Mouse (Mus musculus): Measurements from ENCODE around the gene Eps8l2.

DNA sequence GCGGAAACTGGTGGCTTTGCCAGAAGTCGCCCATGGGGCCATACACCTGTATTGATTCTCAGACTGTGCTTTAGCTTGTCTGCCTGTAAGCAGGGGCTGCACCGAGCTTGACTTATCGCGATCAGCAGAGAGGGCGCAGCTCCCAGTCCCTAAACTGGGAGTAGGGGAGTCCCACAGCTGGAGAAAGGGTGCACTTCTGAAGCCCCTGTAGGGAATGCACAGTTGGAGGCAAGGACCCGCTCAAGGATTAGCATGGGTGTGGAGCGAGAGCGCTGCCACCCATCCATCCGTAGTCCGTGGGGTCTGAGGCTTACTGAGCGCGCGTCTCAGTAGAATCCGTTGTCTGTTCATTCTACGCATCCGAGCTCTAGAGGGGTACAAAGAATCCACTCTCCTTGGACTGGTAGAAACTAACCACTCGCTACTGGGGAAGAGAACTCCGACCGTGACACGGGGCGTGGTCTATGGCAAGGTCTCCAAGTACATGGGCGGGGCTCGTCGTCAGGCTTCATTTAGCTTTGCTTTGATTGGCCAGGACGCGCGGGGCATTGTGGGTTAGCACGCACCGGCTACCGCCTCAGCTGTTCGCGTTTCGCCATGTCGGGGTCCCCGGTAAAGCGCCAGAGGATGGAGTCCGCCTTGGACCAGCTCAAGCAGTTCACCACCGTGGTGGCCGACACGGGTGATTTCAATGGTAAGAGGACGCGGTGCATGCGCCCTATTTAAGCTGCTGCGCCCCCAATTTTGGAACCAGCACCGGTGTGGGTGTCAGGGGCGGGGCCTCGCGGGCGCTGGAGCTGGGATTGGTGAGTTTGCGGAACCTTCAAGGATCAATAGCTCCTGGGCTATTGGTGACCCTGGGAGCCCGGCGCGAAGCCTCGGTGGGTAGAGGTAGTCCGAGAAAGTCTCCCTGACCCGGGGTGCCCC, 53.2 kb downstream of the Eps8l2 start, which contains the start of gene Taldo1:
- TF ChIP-seq CTCF (IDR thresholded peaks at IDR 0.05; ENCODE audit: control insufficient read depth, insufficient read depth, insufficient replicate concordance, low read depth, low read length) (peak; percentile 0; the same call in 1 of the 2 replicates), POLR2A (IDR thresholded peaks at IDR 0.05; ENCODE audit: control insufficient read depth, low read depth, low read length) (peak; percentile 70)
